Mouse (Mus musculus): Measurements from ENCODE around the gene Trit1.

- TF ChIP-seq POLR2A (IDR thresholded peaks at IDR 0.05; ENCODE audit: borderline replicate concordance, extremely low read depth, insufficient read depth, insufficient read length, poor library complexity, severe bottlenecking) (no peak), CTCF (IDR thresholded peaks at IDR 0.05; ENCODE audit: borderline replicate concordance, extremely low read depth, insufficient read depth, insufficient read length) (no peak)
These were observed 60.5 kb downstream of the Trit1 start for GRCm38 (mm10) chr4:123076928-123077327.
